Comparison of ENCODE assay signal across 8 mouse cellular contexts in the genomic region with DNA sequence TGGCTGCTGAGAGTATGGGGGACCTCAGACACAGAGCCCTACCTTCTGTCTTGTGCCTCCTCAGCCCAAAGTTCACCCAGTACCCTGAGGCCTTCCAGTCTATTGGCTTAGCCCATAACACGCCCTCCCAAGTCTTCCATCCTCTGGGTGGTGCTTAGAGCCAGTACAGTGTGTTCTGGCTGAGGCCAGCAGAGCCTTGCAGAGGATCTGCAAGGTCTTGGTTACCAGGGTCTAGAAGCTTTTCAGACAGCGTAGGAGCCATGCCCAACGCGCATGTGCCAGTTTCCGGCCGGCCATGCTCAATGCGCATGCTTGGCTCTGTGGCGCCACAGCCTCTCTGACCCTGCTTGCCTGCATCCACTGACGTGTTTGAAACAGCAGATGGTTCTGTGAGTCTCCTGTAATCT.
DNase-seq lines count a peak whose midpoint lies in the region; ATAC-seq lines count a peak whose summit lies in the region.

No protein-coding gene starts in this region.

- DNase-seq in kidney, adult 18-20 months: peak; percentile 73
- DNase-seq in cerebellum, adult 8-10 months: peak; percentile 90
- no peak for DNase-seq in ovary, postnatal 14 days (ENCODE audit: low spot score)
- no peak for DNase-seq in thymus, postnatal 36 days

- no peak for ATAC-seq in kidney, embryonic 14.5 days (ENCODE audit: low FRiP score, low TSS enrichment)
- ATAC-seq in hindbrain, embryonic 16.5 days: peak; percentile 55
- peak; percentile 24; the same call in 1 of the 2 replicates for ATAC-seq in megakaryocyte-erythroid progenitor cell, adult 5-6 weeks (replicated peaks; ENCODE audit: low FRiP score, low TSS enrichment, poor library complexity, severe bottlenecking)
- ATAC-seq in activated CD4-positive, CD25-positive, alpha-beta regulatory T cell, adult 4 months: no peak

- H3K4me1 ChIP-seq in kidney, embryonic 14.5 days (ENCODE audit: control insufficient read depth, insufficient read depth, low read length): peaks cover 8% of the 10 kb centered on the region; the same call in 1 of the 2 replicates
- peaks cover 14% of the 10 kb centered on the region for H3K4me1 ChIP-seq in hindbrain, embryonic 16.5 days (ENCODE audit: control insufficient read depth, insufficient read depth, low read depth, low read length)

- no peak overlapping the region for H3K9ac ChIP-seq in kidney, embryonic 14.5 days (ENCODE audit: low read depth, low read length)
- no peak overlapping the region for H3K9ac ChIP-seq in hindbrain, embryonic 16.5 days (ENCODE audit: low read depth, low read length)

- H3K27me3 ChIP-seq in kidney, embryonic 14.5 days (ENCODE audit: control insufficient read depth, insufficient read depth, low read length): no peaks in the 10 kb centered on the region
- H3K27me3 ChIP-seq in hindbrain, embryonic 16.5 days (replicated peaks; ENCODE audit: control insufficient read depth, insufficient read depth, low read length): no peaks in the 10 kb centered on the region

- H3K9me3 ChIP-seq in kidney, embryonic 14.5 days (ENCODE audit: control insufficient read depth, low read length): no peaks in the 10 kb centered on the region
- H3K9me3 ChIP-seq in hindbrain, embryonic 16.5 days (ENCODE audit: control insufficient read depth, low read length): no peaks in the 10 kb centered on the region

- H3K4me2 ChIP-seq in kidney, embryonic 14.5 days (replicated peaks; ENCODE audit: low read depth, low read length): no peak overlapping the region
- no peak overlapping the region for H3K4me2 ChIP-seq in hindbrain, embryonic 16.5 days (ENCODE audit: low read length)

- H3K36me3 ChIP-seq in kidney, embryonic 14.5 days (ENCODE audit: control insufficient read depth, insufficient read depth, low read length): no peaks in the 10 kb centered on the region
- H3K36me3 ChIP-seq in hindbrain, embryonic 16.5 days (ENCODE audit: control insufficient read depth, insufficient read depth, low read length): no peaks in the 10 kb centered on the region

- H3K4me3 ChIP-seq in kidney, embryonic 14.5 days (ENCODE audit: low read length): no peak overlapping the region
- no peak overlapping the region for H3K4me3 ChIP-seq in hindbrain, embryonic 16.5 days (ENCODE audit: low read length)

- WGBS in kidney, embryonic 14.5 days: 87% methylated on average over 9 of the region's 9 CpGs
- WGBS in hindbrain, embryonic 16.5 days: 77% methylated on average over 9 of the region's 9 CpGs

- no peak overlapping the region for H3K27ac ChIP-seq in kidney, embryonic 14.5 days (ENCODE audit: low read depth, low read length)
- peak overlapping the region; percentile 52; the same call in 1 of the 2 replicates for H3K27ac ChIP-seq in hindbrain, embryonic 16.5 days (ENCODE audit: low read depth, low read length)

Comparison
In these comparisons a context has a peak if more than half of its experiments do, and no peak if none do; other contexts are left out.
1. DNase-seq: peak in kidney, adult 18-20 months (single experiment) and cerebellum, adult 8-10 months (single experiment); none in ovary, postnatal 14 days (single experiment) and thymus, postnatal 36 days (0 of 2).
2. ATAC-seq: peak in hindbrain, embryonic 16.5 days (single experiment) and megakaryocyte-erythroid progenitor cell, adult 5-6 weeks (single experiment); none in kidney, embryonic 14.5 days (single experiment) and activated CD4-positive, CD25-positive, alpha-beta regulatory T cell, adult 4 months (single experiment).